Mouse (Mus musculus): ENCODE measurements around the gene Pcyt2. TPM values are rescaled to one million over a fixed set of nuclear protein-coding genes. Genes with fewer than 3 reads are reported as not detected.
A peak's percentile ranks its signal among the peaks of the same experiment; 100 is the strongest.

Pcyt2 gene
- polyA plus RNA-seq, 1 experiment from 2014 or later = 140 TPM

- WGBS = 4% methylated on average over 72 of the region's 75 CpGs
- H3K4me3 ChIP-seq = peak within 1 kb of the TSS; percentile 92
- H3K4me1 ChIP-seq = peaks cover 38% of the 10 kb centered on the region
- H3K27me3 ChIP-seq (ENCODE audit: low read depth, poor library complexity, severe bottlenecking) = no peaks in the 10 kb centered on the region
- peaks cover 5% of the 10 kb centered on the region for H3K9me3 ChIP-seq (replicated peaks)
- peak within 1 kb of the TSS; percentile 99 for H3K27ac ChIP-seq (replicated peaks)
- DNase-seq (ENCODE audit: low spot score) = peak; percentile 89
- H3K36me3 ChIP-seq = peaks cover 77% of the 10 kb centered on the region
Observed at GRCm38 (mm10) chr11:120581490-120582267, 36.1 kb downstream of the Pcyt2 start, which contains the start of gene Arhgdia. TSS of gene Arhgdia (minus strand) at chr11:120581624.

- peaks cover 73% of the 10 kb centered on the region for H3K36me3 ChIP-seq
- under 1% methylated on average over 44 of the region's 44 CpGs for WGBS
Observed at GRCm38 (mm10) chr11:120580871-120581331, 36.8 kb downstream of the Pcyt2 start.

GRCm38 (mm10) chr11:120580190-120580589, 37.5 kb downstream of the Pcyt2 start:
- 72% methylated on average over 7 of the region's 7 CpGs for WGBS
- peak overlapping the region; percentile 99 for H3K27ac ChIP-seq (replicated peaks)

More at GRCm38 (mm10) chr11:120580871-120581331, 36.8 kb downstream of the Pcyt2 start:
- Histone ChIP-seq H3K4me3 (peak overlapping the region; percentile 92), H3K4me1 (peaks cover 38% of the 10 kb centered on the region), H3K27ac (replicated peaks) (peak overlapping the region; percentile 99), H3K9me3 (replicated peaks) (peaks cover 5% of the 10 kb centered on the region), H3K27me3 (ENCODE audit: low read depth, poor library complexity, severe bottlenecking) (no peaks in the 10 kb centered on the region)
- DNase-seq (ENCODE audit: low spot score) = no peak

GRCm38 (mm10) chr11:120579316-120580107, 38.2 kb downstream of the Pcyt2 start:
- peaks cover 60% of the 10 kb centered on the region for H3K36me3 ChIP-seq
- H3K9me3 ChIP-seq (replicated peaks) = peaks cover 5% of the 10 kb centered on the region
- H3K4me3 ChIP-seq = peak overlapping the region; percentile 92
- DNase-seq (ENCODE audit: low spot score) = peak; percentile 84
- H3K4me1 ChIP-seq = peaks cover 42% of the 10 kb centered on the region
- H3K27me3 ChIP-seq (ENCODE audit: low read depth, poor library complexity, severe bottlenecking) = no peaks in the 10 kb centered on the region
- H3K27ac ChIP-seq (replicated peaks) = peak overlapping the region; percentile 99
- 65% methylated on average over 15 of the region's 15 CpGs for WGBS

More at GRCm38 (mm10) chr11:120580190-120580589, 37.5 kb downstream of the Pcyt2 start:
- H3K4me3 ChIP-seq = peak overlapping the region; percentile 92
- no peak for DNase-seq (ENCODE audit: low spot score)
- H3K4me1 ChIP-seq = peaks cover 38% of the 10 kb centered on the region
- H3K9me3 ChIP-seq (replicated peaks) = peaks cover 5% of the 10 kb centered on the region
- H3K27me3 ChIP-seq (ENCODE audit: low read depth, poor library complexity, severe bottlenecking) = no peaks in the 10 kb centered on the region
- H3K36me3 ChIP-seq = peaks cover 65% of the 10 kb centered on the region

DNA sequence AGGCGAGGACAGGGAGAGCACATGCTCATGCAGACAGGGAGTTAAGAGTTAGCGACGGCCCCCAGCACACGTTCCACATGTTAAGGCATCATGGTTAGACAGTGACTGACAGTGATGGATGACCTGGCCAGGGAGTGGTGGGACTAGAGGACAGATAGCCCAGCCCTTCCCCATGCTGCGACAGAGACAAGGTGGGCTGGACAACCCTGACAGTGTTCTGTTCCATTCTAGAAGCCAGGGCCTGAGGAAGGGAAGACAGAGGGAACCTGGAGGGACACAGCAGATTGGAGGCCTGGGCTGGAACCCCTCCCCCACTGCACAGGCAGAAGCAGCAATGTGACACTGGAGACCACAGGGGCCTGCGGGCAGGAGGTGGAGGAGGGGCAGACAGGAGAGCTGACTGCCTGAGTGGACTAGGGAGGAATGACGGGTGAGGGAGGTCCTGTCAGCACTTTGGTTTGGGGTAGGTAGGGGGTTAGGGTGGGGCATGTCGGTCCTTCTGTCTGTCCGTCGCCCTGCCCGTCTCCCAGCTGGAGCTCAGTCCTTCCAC, 39.0 kb downstream of the Pcyt2 start:
- peaks cover 49% of the 10 kb centered on the region for H3K4me1 ChIP-seq
- H3K36me3 ChIP-seq = peaks cover 52% of the 10 kb centered on the region
- WGBS = 88% methylated on average over 11 of the region's 11 CpGs
- DNase-seq (ENCODE audit: low spot score) = no peak
- H3K27me3 ChIP-seq (ENCODE audit: low read depth, poor library complexity, severe bottlenecking) = no peaks in the 10 kb centered on the region
- H3K4me3 ChIP-seq = peak overlapping the region; percentile 92
- peaks cover under 1% of the 10 kb centered on the region; the same call in 1 of the 2 replicates for H3K9me3 ChIP-seq (replicated peaks)
- no peak overlapping the region for H3K27ac ChIP-seq (replicated peaks)

GRCm38 (mm10) chr11:120578024-120578693, 39.6 kb downstream of the Pcyt2 start:
- H3K4me3 ChIP-seq = peak overlapping the region; percentile 92
- H3K36me3 ChIP-seq = peaks cover 47% of the 10 kb centered on the region
- H3K27ac ChIP-seq (replicated peaks) = no peak overlapping the region
- H3K9me3 ChIP-seq (replicated peaks) = no peaks in the 10 kb centered on the region
- DNase-seq (ENCODE audit: low spot score) = no peak
- peaks cover 50% of the 10 kb centered on the region for H3K4me1 ChIP-seq
- 89% methylated on average over 10 of the region's 10 CpGs for WGBS
- H3K27me3 ChIP-seq (ENCODE audit: low read depth, poor library complexity, severe bottlenecking) = no peaks in the 10 kb centered on the region

- Histone ChIP-seq H3K36me3 (peaks cover 41% of the 10 kb centered on the region), H3K27ac (replicated peaks) (no peak overlapping the region), H3K9me3 (replicated peaks) (no peaks in the 10 kb centered on the region), H3K27me3 (ENCODE audit: low read depth, poor library complexity, severe bottlenecking) (no peaks in the 10 kb centered on the region), H3K4me1 (peaks cover 50% of the 10 kb centered on the region), H3K4me3 (peak overlapping the region; percentile 18; the same call in 1 of the 2 replicates)
- DNase-seq (ENCODE audit: low spot score) = no peak
- 84% methylated on average over 7 of the region's 7 CpGs for WGBS
Observed at GRCm38 (mm10) chr11:120577211-120578023, 40.3 kb downstream of the Pcyt2 start.

GRCm38 (mm10) chr11:120576365-120576981, 41.3 kb downstream of the Pcyt2 start:
- Histone ChIP-seq H3K27ac (replicated peaks) (no peak overlapping the region), H3K27me3 (ENCODE audit: low read depth, poor library complexity, severe bottlenecking) (no peaks in the 10 kb centered on the region), H3K4me3 (no peak overlapping the region), H3K4me1 (peaks cover 48% of the 10 kb centered on the region), H3K36me3 (peaks cover 44% of the 10 kb centered on the region), H3K9me3 (replicated peaks) (no peaks in the 10 kb centered on the region)
- no peak for DNase-seq (ENCODE audit: low spot score)
- 90% methylated on average over 3 of the region's 3 CpGs for WGBS

DNA sequence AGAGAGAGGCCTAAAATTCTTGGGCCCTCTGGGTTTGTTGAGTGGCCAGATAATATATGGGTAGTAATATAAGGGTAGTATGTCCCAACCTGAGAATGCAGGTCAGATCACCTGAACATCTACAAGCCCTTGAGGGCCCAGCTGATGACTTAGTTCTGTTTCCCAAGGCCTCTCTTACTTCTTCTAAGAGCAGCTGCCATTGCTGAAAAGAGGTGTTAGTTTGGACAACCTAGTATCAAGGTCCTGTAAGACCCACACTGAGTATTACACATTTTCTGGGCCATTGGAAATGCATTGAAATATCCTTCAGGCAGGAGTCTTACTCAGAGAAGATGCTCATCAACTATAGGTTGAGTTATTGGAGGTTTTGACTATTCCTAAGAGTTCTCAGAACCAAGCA, 41.8 kb downstream of the Pcyt2 start:
- H3K4me1 ChIP-seq = peaks cover 53% of the 10 kb centered on the region
- H3K27me3 ChIP-seq (ENCODE audit: low read depth, poor library complexity, severe bottlenecking) = no peaks in the 10 kb centered on the region
- H3K4me3 ChIP-seq = no peak overlapping the region
- no peaks in the 10 kb centered on the region for H3K9me3 ChIP-seq (replicated peaks)
- H3K27ac ChIP-seq (replicated peaks) = no peak overlapping the region
- no peak for DNase-seq (ENCODE audit: low spot score)
- H3K36me3 ChIP-seq = peaks cover 49% of the 10 kb centered on the region

GRCm38 (mm10) chr11:120575046-120575445, 42.7 kb downstream of the Pcyt2 start:
- peak overlapping the region; percentile 87; the same call in 1 of the 2 replicates for H3K4me3 ChIP-seq
- DNase-seq (ENCODE audit: low spot score) = no peak
- H3K36me3 ChIP-seq = peaks cover 55% of the 10 kb centered on the region
- WGBS = 88% methylated on average over 2 of the region's 2 CpGs
- no peaks in the 10 kb centered on the region for H3K27me3 ChIP-seq (ENCODE audit: low read depth, poor library complexity, severe bottlenecking)
- no peak overlapping the region for H3K27ac ChIP-seq (replicated peaks)
- peaks cover 47% of the 10 kb centered on the region for H3K4me1 ChIP-seq
- H3K9me3 ChIP-seq (replicated peaks) = no peaks in the 10 kb centered on the region

- H3K4me3 ChIP-seq = peak overlapping the region; percentile 87
- peaks cover 55% of the 10 kb centered on the region for H3K36me3 ChIP-seq
- H3K4me1 ChIP-seq = peaks cover 39% of the 10 kb centered on the region
- H3K9me3 ChIP-seq (replicated peaks) = no peaks in the 10 kb centered on the region
- WGBS = 59% methylated on average over 5 of the region's 5 CpGs
- DNase-seq (ENCODE audit: low spot score) = no peak
- H3K27me3 ChIP-seq (ENCODE audit: low read depth, poor library complexity, severe bottlenecking) = no peaks in the 10 kb centered on the region
- H3K27ac ChIP-seq (replicated peaks) = peak overlapping the region; percentile 97
Observed at GRCm38 (mm10) chr11:120574278-120574600, 43.5 kb downstream of the Pcyt2 start.

Data from midbrain, embryonic 10.5 days (tissue).